Mouse (Mus musculus): Measurements from ENCODE around the gene Olfr698. TPM values are rescaled to one million over a fixed set of nuclear protein-coding genes. Genes with fewer than 3 reads are reported as not detected.
"Not testable (repeated sequence)": the region's sequence is repeated elsewhere in the genome, so short reads cannot be mapped to it uniquely, and the experiment has no call there.

The Olfr698 gene
- polyA plus RNA-seq, 1 experiment from 2014 or later = not detected

- 92% methylated on average over 2 of the region's 2 CpGs for WGBS
- not testable (repeated sequence) for ATAC-seq
Observed at GRCm38 (mm10) chr7:106725654-106726053, 29.5 kb downstream of the Olfr698 start.

GRCm38 (mm10) chr7:106716296-106716695, 38.9 kb downstream of the Olfr698 start, which contains the start of gene Olfr695:
TSS of gene Olfr695 (minus strand) at chr7:106716396.
- DNase-seq (ENCODE audit: low spot score) = no peak
- no peaks in the 10 kb centered on the region for H3K9me3 ChIP-seq (replicated peaks; ENCODE audit: control insufficient read depth, low read length)
- no peak within 1 kb of the TSS for H3K27ac ChIP-seq (ENCODE audit: low read depth, low read length)
- no peak for ATAC-seq
- no peak within 1 kb of the TSS for H3K9ac ChIP-seq (ENCODE audit: low read length)
- H3K4me2 ChIP-seq (ENCODE audit: low read length) = no peak within 1 kb of the TSS
- no peaks in the 10 kb centered on the region for H3K4me1 ChIP-seq (ENCODE audit: control insufficient read depth, insufficient read depth, low read length)
- H3K36me3 ChIP-seq (ENCODE audit: control insufficient read depth, insufficient read depth, low read length) = no peaks in the 10 kb centered on the region
- no peaks in the 10 kb centered on the region for H3K27me3 ChIP-seq (replicated peaks; ENCODE audit: control insufficient read depth, insufficient read depth, low read length)
- H3K4me3 ChIP-seq (ENCODE audit: low read depth, low read length) = no peak within 1 kb of the TSS

More at GRCm38 (mm10) chr7:106725654-106726053, 29.5 kb downstream of the Olfr698 start:
- not testable (repeated sequence) for H3K4me2 ChIP-seq (ENCODE audit: low read length); H3K9me3 ChIP-seq (replicated peaks; ENCODE audit: control insufficient read depth, low read length); H3K4me3 ChIP-seq (ENCODE audit: low read depth, low read length); DNase-seq (ENCODE audit: low spot score); H3K36me3 ChIP-seq (ENCODE audit: control insufficient read depth, insufficient read depth, low read length); H3K9ac ChIP-seq (ENCODE audit: low read length); H3K4me1 ChIP-seq (ENCODE audit: control insufficient read depth, insufficient read depth, low read length); H3K27me3 ChIP-seq (replicated peaks; ENCODE audit: control insufficient read depth, insufficient read depth, low read length); H3K27ac ChIP-seq (ENCODE audit: low read depth, low read length)

GRCm38 (mm10) chr7:106711463-106711862, 43.7 kb downstream of the Olfr698 start:
- H3K9ac ChIP-seq (ENCODE audit: low read length) = no peak overlapping the region
- no peak overlapping the region for H3K4me2 ChIP-seq (ENCODE audit: low read length)
- 92% methylated on average over 6 of the region's 6 CpGs for WGBS
- H3K4me3 ChIP-seq (ENCODE audit: low read depth, low read length) = no peak overlapping the region
- H3K27me3 ChIP-seq (replicated peaks; ENCODE audit: control insufficient read depth, insufficient read depth, low read length) = no peaks in the 10 kb centered on the region
- H3K9me3 ChIP-seq (replicated peaks; ENCODE audit: control insufficient read depth, low read length) = no peaks in the 10 kb centered on the region
- H3K36me3 ChIP-seq (ENCODE audit: control insufficient read depth, insufficient read depth, low read length) = no peaks in the 10 kb centered on the region
- ATAC-seq (no peak), DNase-seq (ENCODE audit: low spot score) (no peak)
- H3K27ac ChIP-seq (ENCODE audit: low read depth, low read length) = no peak overlapping the region
- no peaks in the 10 kb centered on the region for H3K4me1 ChIP-seq (ENCODE audit: control insufficient read depth, insufficient read depth, low read length)

GRCm38 (mm10) chr7:106707705-106708104, 47.5 kb downstream of the Olfr698 start:
- not testable (repeated sequence) for H3K36me3 ChIP-seq (ENCODE audit: control insufficient read depth, insufficient read depth, low read length); DNase-seq (ENCODE audit: low spot score); H3K9ac ChIP-seq (ENCODE audit: low read length); H3K4me2 ChIP-seq (ENCODE audit: low read length); H3K27me3 ChIP-seq (replicated peaks; ENCODE audit: control insufficient read depth, insufficient read depth, low read length); H3K4me3 ChIP-seq (ENCODE audit: low read depth, low read length); H3K9me3 ChIP-seq (replicated peaks; ENCODE audit: control insufficient read depth, low read length); ATAC-seq; H3K4me1 ChIP-seq (ENCODE audit: control insufficient read depth, insufficient read depth, low read length); H3K27ac ChIP-seq (ENCODE audit: low read depth, low read length)
- 90% methylated on average over 10 of the region's 10 CpGs for WGBS

Other genes with a start within 250 kb of the Olfr698 start
- gene Olfr693, start 74.8 kb downstream of the Olfr698 start, polyA plus RNA-seq (2014; fragmentation: Nextera tagmentation; extraction: Ambion mirVana) = not detected in 2 replicates
- not detected in 2 replicates for gene Olfr694, start 63.6 kb downstream of the Olfr698 start, polyA plus RNA-seq (2014; fragmentation: Nextera tagmentation; extraction: Ambion mirVana)
- not detected in 2 replicates for gene Olfr695, start 39.0 kb downstream of the Olfr698 start, polyA plus RNA-seq (2014; fragmentation: Nextera tagmentation; extraction: Ambion mirVana)
- not detected in 2 replicates for gene Olfr697, start 13.0 kb downstream of the Olfr698 start, polyA plus RNA-seq (2014; fragmentation: Nextera tagmentation; extraction: Ambion mirVana)
- not detected in 2 replicates for gene Olfr699, start 37.8 kb upstream of the Olfr698 start, polyA plus RNA-seq (2014; fragmentation: Nextera tagmentation; extraction: Ambion mirVana)
- not detected in 2 replicates for gene Olfr700, start 53.4 kb upstream of the Olfr698 start, polyA plus RNA-seq (2014; fragmentation: Nextera tagmentation; extraction: Ambion mirVana)
- not detected in 2 replicates for gene Olfr701, start 58.7 kb upstream of the Olfr698 start, polyA plus RNA-seq (2014; fragmentation: Nextera tagmentation; extraction: Ambion mirVana)
- gene Olfr702, start 78.5 kb upstream of the Olfr698 start, polyA plus RNA-seq (2014; fragmentation: Nextera tagmentation; extraction: Ambion mirVana) = not detected in 2 replicates
- gene Olfr703, start 88.0 kb upstream of the Olfr698 start, polyA plus RNA-seq (2014; fragmentation: Nextera tagmentation; extraction: Ambion mirVana) = not detected in 2 replicates
- gene Olfr704, start 107.8 kb upstream of the Olfr698 start, polyA plus RNA-seq (2014; fragmentation: Nextera tagmentation; extraction: Ambion mirVana) = not detected in 2 replicates
- gene Olfr705, start 121.5 kb upstream of the Olfr698 start, polyA plus RNA-seq (2014; fragmentation: Nextera tagmentation; extraction: Ambion mirVana) = not detected in 2 replicates
- not detected in 2 replicates for gene Olfr706, start 132.8 kb upstream of the Olfr698 start, polyA plus RNA-seq (2014; fragmentation: Nextera tagmentation; extraction: Ambion mirVana)
- gene Olfr707, start 145.8 kb upstream of the Olfr698 start, polyA plus RNA-seq (2014; fragmentation: Nextera tagmentation; extraction: Ambion mirVana) = not detected in 2 replicates
- not detected in 2 replicates for gene Olfr1532-ps1, start 152.6 kb upstream of the Olfr698 start, polyA plus RNA-seq (2014; fragmentation: Nextera tagmentation; extraction: Ambion mirVana)
- not detected in 2 replicates for gene Olfr709-ps1, start 176.8 kb upstream of the Olfr698 start, polyA plus RNA-seq (2014; fragmentation: Nextera tagmentation; extraction: Ambion mirVana)
- not detected in 2 replicates for gene Olfr710, start 192.9 kb upstream of the Olfr698 start, polyA plus RNA-seq (2014; fragmentation: Nextera tagmentation; extraction: Ambion mirVana)
- not detected in 2 replicates for gene Olfr6, start 208.5 kb upstream of the Olfr698 start, polyA plus RNA-seq (2014; fragmentation: Nextera tagmentation; extraction: Ambion mirVana)
- not detected in 2 replicates for gene Olfr711, start 220.1 kb upstream of the Olfr698 start, polyA plus RNA-seq (2014; fragmentation: Nextera tagmentation; extraction: Ambion mirVana)